Mouse (Mus musculus): ENCODE results near the gene Vps39. TPM values are rescaled to one million over a fixed set of nuclear protein-coding genes. Genes with fewer than 3 reads are reported as not detected.

Vps39 gene
- total RNA-seq (2023): 32.4 and 58.1 TPM in 2 replicates

GRCm38 (mm10) chr2:120352682-120353646 is at the start of gene Vps39:
Gene Vps39, minus strand, starts transcription at chr2:120353137.

GRCm38 (mm10) chr2:120313976-120314375 is 39.0 kb downstream of the Vps39 start, which contains the start of gene Pla2g4f:
Gene Pla2g4f, minus strand, starts transcription at chr2:120314165.

GRCm38 (mm10) chr2:120288995-120289394 is 63.9 kb downstream of the Vps39 start, which contains the start of gene Pla2g4d:
Gene Pla2g4d, minus strand, starts transcription at chr2:120289197.

Other genes starting within 250 kb of the Vps39 start
- 70.0 and 83.0 TPM in 2 replicates for gene Ehd4, start 198.5 kb downstream of the Vps39 start, total RNA-seq (2023)
- gene Pla2g4e, start 107.8 kb downstream of the Vps39 start, total RNA-seq (2023): not detected in 2 replicates
- gene Pla2g4d, start 63.9 kb downstream of the Vps39 start, total RNA-seq (2023): not detected in 2 replicates
- not detected in 2 replicates for gene Pla2g4f, start 39.0 kb downstream of the Vps39 start, total RNA-seq (2023)
- 14.4 and 19.1 TPM in 2 replicates for gene Ganc, start 50.8 kb upstream of the Vps39 start, total RNA-seq (2023)
- gene Tmem87a, start 51.0 kb upstream of the Vps39 start, total RNA-seq (2023): 25.4 and 31.8 TPM in 2 replicates
- 0.27 and 0.82 TPM in 2 replicates for gene Capn3, start 102.9 kb upstream of the Vps39 start, total RNA-seq (2023)
- gene Zfp106, start 210.7 kb upstream of the Vps39 start, total RNA-seq (2023): 82.1 and 86.6 TPM in 2 replicates
- gene Snap23, start 214.5 kb upstream of the Vps39 start, total RNA-seq (2023): 164 and 167 TPM in 2 replicates